Mouse (Mus musculus) MEL (cell line): ENCODE data around the gene Kctd17. TPM values are rescaled to one million over a fixed set of nuclear protein-coding genes. Genes with fewer than 3 reads are reported as not detected.

Source experiments
- DNase-seq: peaks from one replicate; pipeline ENCODE4 v3.0.0; 2011; ENCODE audit warnings: low read depth, low spot score
- H3K27ac ChIP-seq: 2 replicates; pipeline ENCODE4 v1.5.1; 2012; ENCODE audit warnings: low read depth, mild to moderate bottlenecking, control low read depth, low read length, moderate library complexity; ENCODE audit not compliant: control insufficient read depth
- H3K27me3 ChIP-seq, 2 experiments: fragments of 150-350 bp in 1 of 2; sonication (generic) in 1 of 2; 2 replicates each; pipeline ENCODE4 v1.6.1; 2012; ENCODE audit warnings: low read length in 2 of 2, mild to moderate bottlenecking in 2 of 2, improper control_type of control experiment in 1 of 2, moderate library complexity in 1 of 2; ENCODE audit not compliant: insufficient read depth in 2 of 2, control insufficient read depth in 1 of 2
- H3K36me3 ChIP-seq, 2 experiments: 2 replicates each; pipeline ENCODE4 v1.6.1; 2012 to 2014; ENCODE audit warnings: low read length in 2 of 2, improper control_type of control experiment in 1 of 2, inconsistent platforms in 1 of 2, mild to moderate bottlenecking in 1 of 2; ENCODE audit not compliant: insufficient read depth in 2 of 2, control insufficient read depth in 1 of 2
- H3K4me1 ChIP-seq, 2 experiments: fragments of 150-350 bp in 1 of 2; sonication (generic) in 1 of 2; 2 replicates each; pipeline ENCODE4 v1.6.1; 2012; ENCODE audit warnings: low read length in 2 of 2, improper control_type of control experiment in 1 of 2, mild to moderate bottlenecking in 1 of 2; ENCODE audit not compliant: insufficient read depth in 2 of 2, control insufficient read depth in 1 of 2
- H3K4me3 ChIP-seq, 2 experiments: fragments of 150-350 bp in 1 of 2; sonication (generic) in 1 of 2; 2 replicates each; pipeline ENCODE4 v1.5.1; 2012; ENCODE audit warnings: low read depth in 2 of 2, low read length in 2 of 2, mild to moderate bottlenecking in 2 of 2, moderate library complexity in 2 of 2, control low read depth in 1 of 2, improper control_type of control experiment in 1 of 2; ENCODE audit not compliant: control insufficient read depth in 1 of 2, insufficient read depth in 1 of 2
- H3K79me2 ChIP-seq: 2 replicates; pipeline ENCODE4 v1.6.1; 2012; ENCODE audit warnings: mild to moderate bottlenecking, low read length, moderate library complexity; ENCODE audit not compliant: control insufficient read depth, poor library complexity, insufficient read depth
- H3K9ac ChIP-seq: 2 replicates; pipeline ENCODE4 v1.6.1; 2012; ENCODE audit warnings: low read depth, mild to moderate bottlenecking, control low read depth, low read length, moderate library complexity; ENCODE audit not compliant: control insufficient read depth, poor library complexity, severe bottlenecking
- H3K9me3 ChIP-seq: fragments of 150-350 bp; sonication (generic); replicated peaks from 2 replicates; pipeline ENCODE4 v1.6.1; 2012; ENCODE audit warnings: mild to moderate bottlenecking, low read length, improper control_type of control experiment, moderate library complexity; ENCODE audit not compliant: insufficient read depth
- CHD2 ChIP-seq: IDR thresholded peaks from 2 replicates; pipeline ENCODE4 v1.6.1; 2011; ENCODE audit warnings: low read length, improper control_type of control experiment
- ETS1 ChIP-seq: IDR thresholded peaks from 2 replicates; pipeline ENCODE4 v1.6.1; 2012; ENCODE audit warnings: low read depth, mild to moderate bottlenecking, inconsistent platforms, low read length, improper control_type of control experiment, moderate library complexity
- HCFC1 ChIP-seq: IDR thresholded peaks from 2 replicates; pipeline ENCODE4 v1.6.1; 2012; ENCODE audit warnings: low read depth, mild to moderate bottlenecking, inconsistent platforms, low read length, improper control_type of control experiment, moderate library complexity
- KAT2A ChIP-seq: conservative IDR thresholded peaks from 2 replicates; pipeline ENCODE4 v1.6.1; 2012; ENCODE audit warnings: low read depth, low read length, improper control_type of control experiment, inconsistent platforms
- MAX ChIP-seq: IDR thresholded peaks from 2 replicates; pipeline ENCODE4 v1.6.1; 2011; ENCODE audit warnings: low read length, improper control_type of control experiment
- MAZ ChIP-seq: IDR thresholded peaks from 2 replicates; pipeline ENCODE4 v1.6.1; 2012; ENCODE audit warnings: low read depth, mild to moderate bottlenecking, inconsistent platforms, low read length, improper control_type of control experiment
- POLR2A ChIP-seq, 2 experiments: IDR thresholded peaks; 2 replicates each; pipeline ENCODE4 v1.6.1; 2011 to 2012; ENCODE audit warnings: low read length in 2 of 2, mild to moderate bottlenecking in 2 of 2, control low read depth in 1 of 2, improper control_type of control experiment in 1 of 2, low read depth in 1 of 2, moderate library complexity in 1 of 2; ENCODE audit not compliant: control insufficient read depth in 1 of 2, insufficient read depth in 1 of 2, poor library complexity in 1 of 2
- POLR2AphosphoS5 ChIP-seq: IDR thresholded peaks from 2 replicates; pipeline ENCODE4 v1.6.1; 2012; ENCODE audit warnings: low read depth, borderline replicate concordance, mild to moderate bottlenecking, inconsistent platforms, low read length, moderate library complexity, mixed read lengths
- RCOR1 ChIP-seq: IDR thresholded peaks from 2 replicates; pipeline ENCODE4 v1.6.1; 2012; ENCODE audit warnings: low read depth, mild to moderate bottlenecking, inconsistent platforms, low read length, improper control_type of control experiment
- SMC3 ChIP-seq: IDR thresholded peaks from 2 replicates; pipeline ENCODE4 v1.6.1; 2011; ENCODE audit warnings: low read depth, low read length, improper control_type of control experiment
- TCF12 ChIP-seq: IDR thresholded peaks from 2 replicates; pipeline ENCODE4 v1.6.1; 2014; ENCODE audit warnings: low read depth, mild to moderate bottlenecking, inconsistent platforms, low read length, improper control_type of control experiment, moderate library complexity
- UBTF ChIP-seq: IDR thresholded peaks from 2 replicates; pipeline ENCODE4 v1.6.1; 2012; ENCODE audit warnings: low read depth, mild to moderate bottlenecking, inconsistent platforms, low read length, improper control_type of control experiment, moderate library complexity, borderline replicate concordance; ENCODE audit not compliant: insufficient read depth
- ZC3H11A ChIP-seq: IDR thresholded peaks from 2 replicates; pipeline ENCODE4 v1.6.1; 2012; ENCODE audit warnings: low read depth, mild to moderate bottlenecking, inconsistent platforms, low read length, improper control_type of control experiment
- ZKSCAN1 ChIP-seq: IDR thresholded peaks from 2 replicates; pipeline ENCODE4 v1.6.1; 2012; ENCODE audit warnings: low read depth, mild to moderate bottlenecking, inconsistent platforms, low read length, improper control_type of control experiment, moderate library complexity
- ZNF384 ChIP-seq: IDR thresholded peaks from 2 replicates; pipeline ENCODE4 v1.6.1; 2012; ENCODE audit warnings: low read depth, mild to moderate bottlenecking, inconsistent platforms, low read length, improper control_type of control experiment
- polyA plus RNA-seq, 2 experiments: library from polyadenylated mRNA; stranded (reverse) in 1 of 2; unstranded in 1 of 2; fragments of >175 nt in 1 of 2; fragments of >200 nt in 1 of 2; gene quantifications; 2 replicates each; pipeline versions ENCODE4 v1.2.1 to v1.2.4; 2012; ENCODE audit warnings: low replicate concordance in 2 of 2, low read depth in 1 of 2; ENCODE audit not compliant: insufficient read length in 2 of 2, insufficient read depth in 1 of 2, missing spikeins in 1 of 2
- total RNA-seq: library from RNA; depleted of rRNA; stranded (reverse); fragments of 300-350 nt; gene quantifications from 2 replicates; pipeline ENCODE4 v1.2.3, GENCODE M21; 2012; rRNA removed

Gene Kctd17
- total and polyA plus RNA-seq, 3 experiments: not detected

GRCm38 (mm10) chr15:78486564-78486963, 58.2 kb downstream of the Kctd17 start:
- Histone ChIP-seq H3K4me1 (no peaks in the 10 kb centered on the region), H3K27ac (no peak overlapping the region), H3K79me2 (no peaks in the 10 kb centered on the region), H3K27me3 (peaks cover 18 to 27% of the 10 kb centered on the region in 2 experiments), H3K4me3 (no peak overlapping the region), H3K9ac (no peak overlapping the region), H3K9me3 (no peaks in the 10 kb centered on the region)
- no peak for DNase-seq
- TF ChIP-seq POLR2AphosphoS5: no peak
- no peak for TF ChIP-seq ETS1
- TF ChIP-seq, all 39 proteins: peak for 0
- no peaks in the 10 kb centered on the region for H3K36me3 ChIP-seq

- no peak overlapping the region for H3K9ac ChIP-seq
- no peaks in the 10 kb centered on the region for H3K79me2 ChIP-seq
- H3K4me3 ChIP-seq: no peak overlapping the region
- H3K27me3 ChIP-seq: peaks cover 18 to 27% of the 10 kb centered on the region in 2 experiments
- no peak overlapping the region for H3K27ac ChIP-seq
- no peaks in the 10 kb centered on the region for H3K36me3 ChIP-seq
- H3K4me1 ChIP-seq: no peaks in the 10 kb centered on the region
- no peak for DNase-seq
- no peaks in the 10 kb centered on the region for H3K9me3 ChIP-seq
- no peak for TF ChIP-seq CHD2
- no peak for TF ChIP-seq TCF12
- TF ChIP-seq UBTF: no peak
- TF ChIP-seq POLR2A (IDR thresholded peaks at IDR 0.05; ENCODE audit: control insufficient read depth in 1 of 2, insufficient read depth in 1 of 2, low read depth in 1 of 2, low read length in 2 of 2, poor library complexity in 1 of 2): no peak
- no peak for TF ChIP-seq ZC3H11A
- no peak for TF ChIP-seq MAX
- no peak for TF ChIP-seq HCFC1
- TF ChIP-seq ETS1: no peak
- no peak for TF ChIP-seq SMC3
- no peak for TF ChIP-seq ZNF384
- TF ChIP-seq MAZ: no peak
- no peak for TF ChIP-seq KAT2A
- no peak for TF ChIP-seq RCOR1
- TF ChIP-seq ZKSCAN1: no peak
Observed at GRCm38 (mm10) chr15:78487066-78487465, 58.7 kb downstream of the Kctd17 start.

Other genes starting within 250 kb of the Kctd17 start
- not detected in 2 replicates for gene Pvalb, start 222.2 kb upstream of the Kctd17 start, total RNA-seq
- gene Pvalb, start 222.2 kb upstream of the Kctd17 start, polyA plus RNA-seq: not detected
- 1.7 and 2.8 TPM in 2 replicates for gene Ncf4, start 183.8 kb upstream of the Kctd17 start, total RNA-seq
- 10 to 100 TPM in 1 of 2 experiments, not detected in 1; 16.5 TPM for gene Ncf4, start 183.8 kb upstream of the Kctd17 start, polyA plus RNA-seq
- gene Csf2rb2, start 122.8 kb upstream of the Kctd17 start, total RNA-seq: 0.33 and 0.54 TPM in 2 replicates
- 1 to 10 TPM in 1 of 2 experiments, not detected in 1; 1.8 TPM for gene Csf2rb2, start 122.8 kb upstream of the Kctd17 start, polyA plus RNA-seq
- 2.4 and 3.2 TPM in 2 replicates for gene Csf2rb, start 102.8 kb upstream of the Kctd17 start, total RNA-seq
- 10 to 100 TPM in 1 of 2 experiments, not detected in 1; 10.1 TPM for gene Csf2rb, start 102.8 kb upstream of the Kctd17 start, polyA plus RNA-seq
- 4.1 and 4.7 TPM in 2 replicates for gene Tex33, start 32.7 kb upstream of the Kctd17 start, total RNA-seq
- 1 to 10 TPM in 1 of 2 experiments, not detected in 1; 4.3 TPM for gene Tex33, start 32.7 kb upstream of the Kctd17 start, polyA plus RNA-seq
- 34.8 and 36.3 TPM in 2 replicates for gene Tst, start 22.7 kb upstream of the Kctd17 start, total RNA-seq
- gene Tst, start 22.7 kb upstream of the Kctd17 start, polyA plus RNA-seq: 10 to 100 TPM in 1 of 2 experiments, not detected in 1; 29.5 TPM
- gene Mpst, start 22.1 kb upstream of the Kctd17 start, total RNA-seq: 38.6 and 38.7 TPM in 2 replicates
- gene Mpst, start 22.1 kb upstream of the Kctd17 start, polyA plus RNA-seq: 10 to 100 TPM in 1 of 2 experiments, not detected in 1; 86.7 TPM
- 0.12 and 0.33 TPM in 2 replicates for gene Tmprss6, start 40.1 kb downstream of the Kctd17 start, total RNA-seq
- gene Tmprss6, start 40.1 kb downstream of the Kctd17 start, polyA plus RNA-seq: under 1 TPM in 1 of 2 experiments, not detected in 1; 0.11 TPM
- gene Il2rb, start 66.7 kb downstream of the Kctd17 start, total RNA-seq: 0.04 TPM in 1 of 2 replicates, not detected in the other
- not detected for gene Il2rb, start 66.7 kb downstream of the Kctd17 start, polyA plus RNA-seq
- gene C1qtnf6, start 102.9 kb downstream of the Kctd17 start, total RNA-seq: 0.15 and 0.20 TPM in 2 replicates
- 1 to 10 TPM in 1 of 2 experiments, not detected in 1; 1.3 TPM for gene C1qtnf6, start 102.9 kb downstream of the Kctd17 start, polyA plus RNA-seq
- not detected in 2 replicates for gene Sstr3, start 116.1 kb downstream of the Kctd17 start, total RNA-seq
- not detected for gene Sstr3, start 116.1 kb downstream of the Kctd17 start, polyA plus RNA-seq
- 257 and 268 TPM in 2 replicates for gene Rac2, start 144.2 kb downstream of the Kctd17 start, total RNA-seq
- gene Rac2, start 144.2 kb downstream of the Kctd17 start, polyA plus RNA-seq: 100 to 1,000 TPM; 772 to 881 TPM
- 8.7 and 9.2 TPM in 2 replicates for gene Cyth4, start 168.5 kb downstream of the Kctd17 start, total RNA-seq
- gene Cyth4, start 168.5 kb downstream of the Kctd17 start, polyA plus RNA-seq: 10 to 100 TPM in 1 of 2 experiments, not detected in 1; 23.5 TPM